Mouse (Mus musculus): ENCODE data around the gene Hs3st5. TPM values are rescaled to one million over a fixed set of nuclear protein-coding genes. Genes with fewer than 3 reads are reported as not detected.

Gene Hs3st5
- total and polyA plus RNA-seq, 3 experiments: not detected

DNA sequence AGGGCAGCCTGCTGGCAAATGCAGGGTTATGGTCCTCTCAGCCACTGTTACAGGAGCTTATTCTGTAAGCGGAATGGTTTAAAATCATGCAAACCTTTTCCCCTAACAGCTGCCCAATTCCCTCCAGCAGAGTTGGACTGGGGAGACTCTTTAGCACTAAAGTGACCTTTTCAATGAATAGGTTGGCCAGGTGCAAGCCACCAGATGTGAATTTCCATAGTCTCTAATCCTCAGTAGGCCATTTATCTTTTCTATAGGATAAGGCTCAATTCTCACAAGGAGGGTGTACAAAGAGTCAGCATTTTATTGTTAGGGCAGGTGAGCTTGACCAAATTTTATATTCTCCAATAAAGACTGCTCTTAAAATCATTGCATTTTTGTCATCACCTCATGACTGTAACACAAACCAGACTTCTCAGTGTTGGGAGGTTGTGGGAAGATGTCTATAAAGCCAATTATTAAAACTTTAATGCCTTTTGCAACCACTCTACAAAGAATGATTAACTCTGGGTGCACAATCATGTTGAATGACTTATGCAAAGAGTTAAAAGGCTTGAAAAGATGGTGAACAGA, 21.8 kb upstream of the Hs3st5 start:
- DNase-seq (ENCODE audit: extremely low read depth): no peak
- in situ Hi-C loops (cut with MboI; ENCODE audit: low pct_ligation_motif_present, low pct_unique_long_range_greater_than_20kb, low sequenced_read_pairs) (no loop called here), dilution Hi-C loops (cut with MboI; ENCODE audit: extremely low pct_ligation_motif_present, extremely low pct_unique_long_range_greater_than_20kb, low sequenced_read_pairs) (no loop called here)
- H3K9me3 ChIP-seq (replicated peaks; ENCODE audit: low read length): no peaks in the 10 kb centered on the region
- no peak overlapping the region for H3K27ac ChIP-seq (ENCODE audit: insufficient read depth, low read depth)
- H3K27me3 ChIP-seq (replicated peaks): no peaks in the 10 kb centered on the region
- H3K9ac ChIP-seq (ENCODE audit: insufficient read depth, low read depth): no peak overlapping the region
- H3K79me2 ChIP-seq (replicated peaks; ENCODE audit: control insufficient read depth, extremely low read depth, insufficient read depth, poor library complexity, severe bottlenecking): no peaks in the 10 kb centered on the region
- no peak for TF ChIP-seq NRF1 (IDR thresholded peaks at IDR 0.05; ENCODE audit: low read depth, low read length)
- TF ChIP-seq ZMIZ1 (IDR thresholded peaks at IDR 0.05; ENCODE audit: low read depth, low read length): no peak
- no peak for TF ChIP-seq GABPA (IDR thresholded peaks at IDR 0.05; ENCODE audit: insufficient replicate concordance, low read depth, low read length)
- no peak for TF ChIP-seq SMC3 (IDR thresholded peaks at IDR 0.05; ENCODE audit: low read depth, low read length)
- no peak for TF ChIP-seq ETS1 (conservative IDR thresholded peaks at IDR 0.05; ENCODE audit: low read depth, low read length)
- TF ChIP-seq MEF2A (IDR thresholded peaks at IDR 0.05; ENCODE audit: borderline replicate concordance, low read depth, low read length): no peak
- TF ChIP-seq ZNF384 (IDR thresholded peaks at IDR 0.05; ENCODE audit: low read depth, low read length): no peak
- no peak for TF ChIP-seq TBP (conservative IDR thresholded peaks at IDR 0.05; ENCODE audit: low read depth, low read length)
- TF ChIP-seq CHD1 (IDR thresholded peaks at IDR 0.05; ENCODE audit: low read depth, low read length): no peak
- no peak for TF ChIP-seq JUND (conservative IDR thresholded peaks at IDR 0.05; ENCODE audit: low read depth, low read length)
- TF ChIP-seq MYC (IDR thresholded peaks at IDR 0.05; ENCODE audit: low read depth, low read length): no peak
- TF ChIP-seq CHD2 (IDR thresholded peaks at IDR 0.05; ENCODE audit: low read length): no peak
- TF ChIP-seq BHLHE40 (IDR thresholded peaks at IDR 0.05; ENCODE audit: low read depth, low read length): no peak
- no peak for TF ChIP-seq USF2 (conservative IDR thresholded peaks at IDR 0.05; ENCODE audit: low read depth, low read length)
- no peak for TF ChIP-seq MAFK (IDR thresholded peaks at IDR 0.05; ENCODE audit: insufficient replicate concordance, low read length)
- TF ChIP-seq MAZ (IDR thresholded peaks at IDR 0.05; ENCODE audit: low read depth, low read length): no peak
- no peak for TF ChIP-seq HCFC1 (IDR thresholded peaks at IDR 0.05; ENCODE audit: low read depth, low read length)
- no peak for TF ChIP-seq USF1 (IDR thresholded peaks at IDR 0.05; ENCODE audit: low read depth, low read length)
- H3K4me3 ChIP-seq (replicated peaks in 1 of 3; ENCODE audit: low read depth in 2 of 3, low read length in 2 of 3, poor library complexity in 1 of 3): no peak overlapping the region
- no peak overlapping the region for H3K4me2 ChIP-seq (ENCODE audit: insufficient read depth, low read depth, poor library complexity, severe bottlenecking)
- H3K36me3 ChIP-seq (replicated peaks in 1 of 2; ENCODE audit: control insufficient read depth in 1 of 2, insufficient read depth in 1 of 2, low read length in 1 of 2): no peaks in the 10 kb centered on the region
- H3K4me1 ChIP-seq (ENCODE audit: control insufficient read depth in 1 of 2, insufficient read depth in 2 of 2): no peaks in the 10 kb centered on the region

DNA sequence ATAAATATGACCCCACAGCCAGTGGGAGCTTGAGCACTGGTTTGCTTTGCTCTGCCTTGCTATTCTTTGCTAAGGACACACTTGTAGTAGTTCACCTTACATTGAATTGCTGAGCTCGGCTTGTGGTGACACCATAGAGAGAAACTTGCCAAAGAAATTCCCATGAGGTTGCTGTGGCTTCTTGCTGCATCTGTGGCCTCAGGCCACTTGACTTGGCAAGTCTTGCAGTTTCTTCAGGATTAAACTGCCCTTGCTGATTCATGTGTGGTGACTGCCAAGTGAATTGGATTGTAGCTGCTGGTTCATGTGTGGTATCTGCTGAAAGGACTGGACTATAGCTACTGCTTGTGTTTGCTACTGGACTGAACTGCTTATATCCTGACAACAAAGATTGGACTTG, 13.0 kb upstream of the Hs3st5 start:
- no peak for TF ChIP-seq ETS1 (conservative IDR thresholded peaks at IDR 0.05; ENCODE audit: low read depth, low read length)
- TF ChIP-seq POLR2A (IDR thresholded peaks at IDR 0.05; ENCODE audit: low read depth, low read length): no peak
- no peak for TF ChIP-seq MEF2A (IDR thresholded peaks at IDR 0.05; ENCODE audit: borderline replicate concordance, low read depth, low read length)
- no peak for TF ChIP-seq ZNF384 (IDR thresholded peaks at IDR 0.05; ENCODE audit: low read depth, low read length)
- TF ChIP-seq BHLHE40 (IDR thresholded peaks at IDR 0.05; ENCODE audit: low read depth, low read length): no peak
- TF ChIP-seq USF2 (conservative IDR thresholded peaks at IDR 0.05; ENCODE audit: low read depth, low read length): no peak
- TF ChIP-seq E2F4 (IDR thresholded peaks at IDR 0.05; ENCODE audit: insufficient replicate concordance, low read depth, low read length): no peak
- TF ChIP-seq CTCF (conservative IDR thresholded peaks at IDR 0.05 in 1 of 2, IDR thresholded peaks at IDR 0.05 in 1 of 2; ENCODE audit: low read depth in 2 of 2, low read length in 2 of 2): no peak
- TF ChIP-seq EP300 (IDR thresholded peaks at IDR 0.05; ENCODE audit: low read length): no peak
- TF ChIP-seq SIN3A (IDR thresholded peaks at IDR 0.05; ENCODE audit: low read length): no peak
- TF ChIP-seq CHD1 (IDR thresholded peaks at IDR 0.05; ENCODE audit: low read depth, low read length): no peak
- TF ChIP-seq ZC3H11A (IDR thresholded peaks at IDR 0.05; ENCODE audit: low read depth, low read length): no peak
- no peak for TF ChIP-seq TCF12 (IDR thresholded peaks at IDR 0.05; ENCODE audit: low read depth, low read length)
- TF ChIP-seq ZKSCAN1 (IDR thresholded peaks at IDR 0.05; ENCODE audit: borderline replicate concordance, low read depth, low read length): no peak
- TF ChIP-seq CHD2 (IDR thresholded peaks at IDR 0.05; ENCODE audit: low read length): no peak
- no peak for TF ChIP-seq NELFE (IDR thresholded peaks at IDR 0.05; ENCODE audit: low read depth, low read length)
- H3K36me3 ChIP-seq (replicated peaks in 1 of 2; ENCODE audit: control insufficient read depth in 1 of 2, insufficient read depth in 1 of 2, low read length in 1 of 2): no peaks in the 10 kb centered on the region
- in situ Hi-C loops (cut with MboI; ENCODE audit: low pct_ligation_motif_present, low pct_unique_long_range_greater_than_20kb, low sequenced_read_pairs): no loop called here
- H3K4me3 ChIP-seq (replicated peaks in 1 of 3; ENCODE audit: low read depth in 2 of 3, low read length in 2 of 3, poor library complexity in 1 of 3): no peak overlapping the region
- no peaks in the 10 kb centered on the region; a peak in 1 of 4 replicates for H3K4me1 ChIP-seq (ENCODE audit: control insufficient read depth in 1 of 2, insufficient read depth in 2 of 2)
- no peaks in the 10 kb centered on the region for H3K27me3 ChIP-seq (replicated peaks)
- no peak overlapping the region for H3K4me2 ChIP-seq (ENCODE audit: insufficient read depth, low read depth, poor library complexity, severe bottlenecking)
- H3K79me2 ChIP-seq (replicated peaks; ENCODE audit: control insufficient read depth, extremely low read depth, insufficient read depth, poor library complexity, severe bottlenecking): no peaks in the 10 kb centered on the region
- no peak for DNase-seq (ENCODE audit: extremely low read depth)
- dilution Hi-C loops (cut with MboI; ENCODE audit: extremely low pct_ligation_motif_present, extremely low pct_unique_long_range_greater_than_20kb, low sequenced_read_pairs): no loop called here
- no peak overlapping the region for H3K27ac ChIP-seq (ENCODE audit: insufficient read depth, low read depth)
- H3K9me3 ChIP-seq (replicated peaks; ENCODE audit: low read length): no peaks in the 10 kb centered on the region
- no peak overlapping the region for H3K9ac ChIP-seq (ENCODE audit: insufficient read depth, low read depth)

Data from CH12.LX (cell line).